Mouse (Mus musculus): ENCODE data around the gene Golph3.

DNA sequence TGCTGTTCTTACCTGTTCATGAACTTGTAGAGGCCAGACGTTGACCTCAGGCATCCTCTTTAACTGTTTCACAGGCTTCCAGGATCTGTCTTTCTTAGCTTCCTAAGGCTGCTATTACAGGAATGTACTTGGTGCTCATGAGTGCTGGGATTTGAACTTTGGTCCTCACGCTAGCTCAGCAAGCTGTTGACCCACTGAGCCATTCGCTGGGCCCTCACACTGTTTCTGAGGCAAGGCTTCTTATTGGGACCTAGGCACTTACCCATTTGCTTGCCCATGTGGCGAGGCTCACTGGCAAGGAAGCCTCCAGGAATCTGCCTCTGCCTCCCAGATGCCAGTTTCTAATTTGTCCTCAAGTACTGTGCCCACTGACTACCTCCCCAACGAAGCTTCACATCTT lies 1.4 kb upstream of the Golph3 start:
- no peak for TF ChIP-seq CTCF (IDR thresholded peaks at IDR 0.05; ENCODE audit: insufficient read depth, low read depth, low read length)
- TF ChIP-seq POLR2A (IDR thresholded peaks at IDR 0.05; ENCODE audit: insufficient read depth, low read depth, low read length), result no peak

All from olfactory bulb, adult 2 months (tissue).